Mouse (Mus musculus) right cerebral cortex, postnatal 4 days (tissue): Measurements from ENCODE around the gene Prim1.

Source experiments
- DNase-seq: peaks from one replicate; pipeline ENCODE4 v3.0.0-alpha.2; 2022

The Prim1 gene

DNA sequence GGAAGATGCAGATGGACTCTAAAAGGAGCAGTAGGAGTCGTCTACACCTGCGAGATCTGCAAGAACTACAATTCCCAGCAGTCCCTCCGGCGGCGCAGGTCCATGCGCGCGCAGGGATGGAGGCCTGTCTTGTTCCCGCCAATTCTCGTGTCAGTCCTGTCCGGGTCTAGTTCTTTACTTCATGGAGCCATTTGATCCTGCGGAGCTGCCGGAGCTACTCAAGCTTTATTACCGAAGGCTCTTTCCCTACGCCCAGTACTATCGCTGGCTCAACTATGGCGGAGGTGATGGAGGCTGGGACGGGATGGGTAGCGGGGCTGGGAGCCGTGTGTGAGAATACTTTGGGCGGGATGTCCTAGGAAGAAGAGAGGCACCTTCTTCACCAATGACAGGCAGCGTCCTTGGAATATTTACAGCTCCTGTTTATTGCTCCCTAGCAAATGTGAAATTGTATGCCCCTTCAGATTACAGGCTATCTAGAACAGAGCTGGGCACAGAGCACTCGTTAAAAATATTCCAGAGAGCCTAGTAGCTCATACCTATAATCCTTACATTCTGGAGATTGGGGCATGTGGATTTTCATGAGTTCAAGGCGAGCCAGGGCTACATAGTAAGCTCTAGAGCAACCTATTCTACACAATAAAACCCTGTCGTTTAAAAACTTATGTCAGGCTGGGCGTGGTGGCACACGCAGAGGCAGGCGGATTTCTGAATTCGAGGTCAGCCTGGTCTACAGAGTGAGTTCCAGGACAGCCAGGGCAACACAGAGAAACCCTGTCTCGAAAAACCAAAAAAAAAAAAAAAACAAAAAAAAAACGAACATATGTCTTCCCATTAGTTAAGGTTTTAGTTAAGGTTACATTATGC, at the start of gene Prim1:
TSS of gene Prim1 (plus strand) at position 101 of the 867 bp plus-strand sequence.
- DNase-seq = peak; percentile 79

DNA sequence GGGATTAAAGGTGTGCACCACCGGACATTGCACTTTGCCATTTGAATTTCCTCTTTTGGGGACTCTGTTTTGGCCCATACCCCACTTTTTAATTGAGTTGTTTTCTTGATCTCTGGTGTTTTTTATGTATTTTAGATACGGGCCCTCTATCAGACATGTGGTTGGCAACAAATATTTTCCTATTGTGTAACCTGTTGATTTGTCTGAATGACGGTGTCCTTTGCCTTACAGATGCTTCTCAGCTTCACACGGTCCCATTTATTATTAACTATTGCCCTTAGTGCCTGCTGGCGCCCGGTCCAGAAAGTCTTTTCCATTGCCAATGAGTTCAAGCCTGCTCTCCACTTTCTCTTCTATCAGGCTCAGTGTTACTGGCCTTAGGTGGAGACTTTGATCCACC, 48.5 kb upstream of the Prim1 start:
- no peak for DNase-seq

DNA sequence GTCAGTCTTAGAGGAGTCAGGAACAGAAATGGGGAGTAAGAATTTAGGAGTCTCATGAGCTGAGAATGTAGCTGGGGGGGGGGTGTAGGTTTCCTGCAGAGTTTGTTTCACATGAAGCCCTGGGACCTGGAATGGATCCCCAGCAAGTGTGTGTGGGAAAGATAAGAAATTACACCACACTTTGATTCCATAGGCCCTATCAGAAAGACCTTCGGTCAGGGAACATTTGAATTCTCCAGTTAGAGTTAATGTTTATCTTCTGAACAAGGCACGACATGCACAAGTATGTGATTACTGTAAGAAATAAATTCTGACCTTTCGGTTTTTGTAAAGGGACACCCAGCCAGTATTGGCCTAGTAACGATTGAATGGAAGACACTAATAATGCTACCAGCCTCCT, 45.1 kb upstream of the Prim1 start:
- DNase-seq = no peak

GRCm38 (mm10) chr10:127970359-127970831, 44.6 kb upstream of the Prim1 start:
- DNase-seq = no peak

DNA sequence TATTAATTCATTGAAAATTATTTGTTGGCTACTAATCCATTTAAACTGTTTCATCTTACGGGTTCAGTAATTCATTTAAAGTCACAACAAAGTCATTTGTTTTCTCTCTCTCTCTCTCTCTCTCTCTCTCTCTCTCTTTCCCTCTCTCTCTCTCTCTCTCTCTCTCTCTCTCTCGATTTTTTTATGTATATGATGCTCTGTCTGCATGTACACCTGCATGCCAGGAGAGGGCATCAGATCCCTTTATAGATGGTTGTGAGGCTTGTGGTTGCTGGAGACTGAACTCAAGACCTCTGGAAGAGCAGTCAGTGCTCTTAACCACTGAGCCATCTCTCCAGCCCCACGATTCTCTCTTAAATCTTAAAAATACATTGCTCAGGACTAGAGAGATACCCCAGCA, 43.8 kb upstream of the Prim1 start:
- no peak for DNase-seq

DNA sequence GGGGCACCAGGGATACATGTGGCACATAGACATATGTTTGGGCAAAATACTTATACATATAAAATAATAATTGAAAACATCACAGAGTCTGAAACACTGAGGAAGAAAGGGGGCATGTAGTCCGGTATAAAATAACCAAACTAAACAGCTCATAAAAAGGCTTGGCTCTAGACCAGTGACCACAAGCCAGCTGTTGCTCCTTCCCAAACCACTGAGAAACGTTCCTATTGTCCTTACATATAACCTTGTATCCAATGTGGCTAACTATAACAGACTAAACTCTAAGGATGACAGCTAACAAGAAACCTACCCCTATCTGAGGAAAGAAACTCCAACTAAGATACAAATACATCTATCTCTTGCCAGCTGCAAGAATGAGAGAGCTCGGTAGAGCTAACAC, 40.9 kb upstream of the Prim1 start:
- DNase-seq = no peak

GRCm38 (mm10) chr10:127975503-127975902, 39.5 kb upstream of the Prim1 start:
- no peak for DNase-seq

GRCm38 (mm10) chr10:127984650-127985049, 30.3 kb upstream of the Prim1 start:
- DNase-seq = no peak

GRCm38 (mm10) chr10:127985601-127986000, 29.4 kb upstream of the Prim1 start:
- DNase-seq = no peak

DNA sequence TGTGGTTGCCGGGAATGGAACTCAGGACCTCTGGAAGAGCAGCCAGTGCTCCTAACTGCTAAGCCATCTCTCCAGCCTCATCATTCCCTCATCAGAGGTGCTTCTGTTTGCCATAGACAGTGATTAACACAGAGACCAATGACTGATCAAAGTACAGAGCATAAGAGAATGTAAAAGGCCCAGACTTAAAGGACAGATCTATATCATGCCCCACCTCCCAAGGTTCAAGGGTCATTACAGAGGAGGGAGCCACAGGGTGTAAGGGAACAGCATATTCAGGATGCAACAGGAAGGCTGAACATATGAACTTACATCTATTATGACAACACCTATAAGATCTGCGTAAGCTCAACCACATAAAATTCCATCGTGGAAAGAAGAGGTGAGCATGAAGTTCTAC, 18.3 kb upstream of the Prim1 start:
- no peak for DNase-seq

DNA sequence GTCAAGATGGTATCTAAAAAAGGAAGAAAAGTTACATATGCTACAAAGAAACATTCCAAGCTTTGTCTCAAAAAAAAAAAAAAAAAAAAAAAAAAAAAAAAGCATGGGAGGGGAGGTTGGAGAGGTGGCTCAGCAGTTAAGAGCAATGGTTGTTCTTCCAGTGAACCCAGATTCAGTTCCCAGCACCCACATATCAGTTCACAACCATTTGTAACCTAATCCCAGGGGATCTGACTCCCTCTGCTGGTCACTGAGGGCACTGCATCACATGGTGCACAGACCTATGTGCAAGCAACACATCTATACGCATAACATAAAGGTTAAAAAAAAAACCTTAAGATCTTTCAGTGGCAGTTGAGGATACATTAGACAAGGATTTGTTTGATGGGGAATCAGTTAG, 16.7 kb upstream of the Prim1 start:
- DNase-seq = no peak

- DNase-seq = no peak
Measured at GRCm38 (mm10) chr10:128003281-128003801, 11.6 kb upstream of the Prim1 start.

DNA sequence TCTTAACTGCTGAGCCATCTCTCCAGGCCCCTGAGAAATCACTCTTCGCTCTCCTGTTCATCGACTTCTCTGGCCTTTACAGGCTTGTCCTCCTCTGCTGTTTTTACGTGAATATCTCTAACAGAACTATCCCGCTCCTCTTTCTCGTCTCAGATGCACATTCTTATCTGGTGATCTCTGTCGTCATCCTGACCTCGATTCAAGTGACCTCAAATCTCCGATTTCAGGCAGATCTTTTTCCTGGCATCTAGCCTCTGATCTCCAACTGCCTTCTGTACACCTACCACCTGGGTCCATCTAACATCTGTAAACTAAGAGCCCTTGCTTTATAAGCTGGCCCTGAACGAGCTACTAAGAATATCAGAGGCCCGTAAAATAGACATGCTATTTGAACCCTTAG, 10.1 kb upstream of the Prim1 start:
- DNase-seq = no peak

DNA sequence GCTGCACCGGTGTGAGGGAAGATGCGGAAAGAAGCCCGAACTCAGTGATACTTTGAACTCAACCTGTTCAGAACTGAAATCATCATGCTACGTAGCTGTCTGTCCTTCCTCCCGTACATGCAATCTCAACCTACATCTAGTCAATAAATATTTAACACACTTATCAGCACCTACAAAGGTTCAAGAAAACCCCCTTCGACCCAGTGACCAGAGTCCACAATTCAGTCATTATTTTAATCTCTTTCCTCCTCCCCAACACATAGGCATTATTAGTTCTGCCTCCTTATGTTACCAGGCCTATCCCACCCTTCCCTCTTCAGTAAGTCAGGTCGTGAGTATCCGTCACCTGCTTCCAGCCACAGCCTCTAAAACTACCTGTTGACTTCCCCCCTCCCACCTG, 9.5 kb upstream of the Prim1 start:
- no peak for DNase-seq

GRCm38 (mm10) chr10:128007446-128007845, 7.5 kb upstream of the Prim1 start, which contains the start of gene Hsd17b6:
TSS of gene Hsd17b6 (minus strand) at chr10:128007611.
- no peak for DNase-seq

DNA sequence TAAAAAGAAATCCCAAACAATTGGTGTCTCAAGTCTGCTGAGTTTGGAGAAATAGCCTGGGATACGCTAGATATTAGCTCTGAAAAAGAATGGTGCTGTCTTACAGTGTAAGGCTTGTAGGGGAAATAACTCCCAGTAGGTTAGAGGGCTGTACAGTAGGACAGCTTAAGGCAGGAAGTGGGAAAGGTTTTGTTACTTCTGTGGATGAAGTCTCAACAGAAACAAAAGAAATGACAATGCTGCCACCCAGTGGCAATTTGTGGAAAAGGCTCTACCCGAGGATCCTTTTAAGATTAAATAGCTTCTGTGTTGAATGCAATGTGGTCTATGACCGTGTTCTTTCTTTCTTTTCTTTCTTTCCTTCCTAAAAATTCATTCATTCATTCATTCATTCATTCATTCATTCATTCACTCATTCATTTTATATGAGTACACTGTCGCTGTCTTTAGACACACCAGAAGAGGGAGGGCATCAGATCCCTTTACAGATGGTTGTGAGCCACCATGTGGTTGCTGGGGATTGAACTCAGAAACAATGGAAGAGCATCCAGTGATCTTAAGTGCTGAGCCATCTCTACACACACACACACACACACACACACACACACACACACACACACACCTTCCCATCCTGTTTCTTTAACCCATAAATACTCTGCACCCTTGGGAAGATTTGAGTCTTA, 6.6 kb upstream of the Prim1 start:
- peak; percentile 79 for DNase-seq

DNA sequence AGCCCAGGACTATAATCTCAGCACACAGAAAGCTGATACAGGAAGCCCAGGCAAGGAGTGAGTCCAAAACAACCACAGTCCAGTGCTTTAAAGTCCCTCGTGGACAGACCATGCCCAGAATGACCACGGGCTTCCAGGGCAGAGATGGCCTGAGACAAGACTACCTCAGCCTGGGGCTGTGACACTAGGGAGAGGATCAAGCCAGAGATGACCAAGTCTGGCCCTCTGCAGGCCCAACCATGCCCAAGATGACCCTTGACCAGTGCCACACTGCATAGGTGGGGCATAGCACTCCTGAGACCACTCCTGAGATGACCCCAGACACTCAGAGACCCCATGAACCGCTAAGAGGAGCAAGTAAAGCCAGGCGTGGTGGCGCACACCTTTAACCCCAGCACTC, 5.2 kb upstream of the Prim1 start:
- DNase-seq = no peak

DNA sequence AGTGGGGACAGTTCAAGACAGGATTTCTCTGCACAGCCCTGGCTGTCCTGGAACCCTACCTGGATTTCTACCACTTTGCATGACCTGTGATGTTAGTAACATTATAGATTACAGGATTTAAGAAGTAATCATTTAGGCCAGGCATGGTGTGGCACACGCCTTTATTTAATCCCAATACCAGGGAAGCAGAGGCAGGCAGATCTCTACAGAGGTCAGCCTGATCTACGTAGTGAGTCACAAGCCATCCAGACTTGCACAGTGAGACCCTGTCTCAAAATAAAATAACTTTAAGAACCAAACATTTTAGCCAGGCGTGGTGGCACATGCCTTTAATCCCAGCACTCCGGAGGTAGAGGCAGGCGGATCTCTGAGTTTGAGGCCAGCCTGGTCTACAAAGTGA, 7.2 kb downstream of the Prim1 start:
- DNase-seq = no peak

DNA sequence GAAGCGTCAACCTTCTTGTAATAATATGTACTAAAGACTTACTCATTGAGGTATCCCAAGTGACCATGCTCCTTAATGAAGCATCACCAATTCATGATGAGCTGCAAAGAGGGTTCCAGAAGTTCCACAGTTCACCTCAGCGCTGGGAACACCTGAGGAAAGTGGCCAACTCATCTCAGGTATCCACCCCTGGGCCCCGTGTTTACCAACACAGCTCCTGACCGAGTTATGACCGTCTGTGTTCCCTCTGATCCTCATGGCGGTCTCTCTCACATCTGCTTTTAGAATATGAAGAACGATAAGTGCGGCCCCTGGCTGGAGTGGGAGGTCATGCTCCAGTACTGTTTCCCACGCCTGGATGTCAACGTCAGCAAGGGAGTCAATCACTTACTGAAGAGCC, 8.5 kb downstream of the Prim1 start:
- DNase-seq = no peak

DNA sequence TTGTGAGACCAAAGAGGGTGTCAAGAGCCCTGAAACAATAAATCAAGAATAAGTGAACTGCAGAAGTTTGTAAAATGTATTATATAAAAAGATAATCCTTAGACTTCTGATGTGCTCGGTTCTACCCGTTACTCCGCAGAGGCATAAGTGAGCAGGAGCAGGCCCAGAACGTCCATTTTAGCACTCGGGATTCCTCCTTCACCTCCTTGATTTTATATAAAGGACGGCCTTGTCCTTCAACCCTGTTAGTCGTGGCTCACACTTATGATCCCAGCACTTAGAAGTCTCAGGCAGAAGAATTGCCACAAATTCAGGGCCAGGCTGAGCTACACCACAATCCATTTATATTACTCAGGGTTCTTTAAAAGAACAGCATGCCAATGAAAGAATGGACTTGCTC, 15.0 kb downstream of the Prim1 start:
- no peak for DNase-seq

DNA sequence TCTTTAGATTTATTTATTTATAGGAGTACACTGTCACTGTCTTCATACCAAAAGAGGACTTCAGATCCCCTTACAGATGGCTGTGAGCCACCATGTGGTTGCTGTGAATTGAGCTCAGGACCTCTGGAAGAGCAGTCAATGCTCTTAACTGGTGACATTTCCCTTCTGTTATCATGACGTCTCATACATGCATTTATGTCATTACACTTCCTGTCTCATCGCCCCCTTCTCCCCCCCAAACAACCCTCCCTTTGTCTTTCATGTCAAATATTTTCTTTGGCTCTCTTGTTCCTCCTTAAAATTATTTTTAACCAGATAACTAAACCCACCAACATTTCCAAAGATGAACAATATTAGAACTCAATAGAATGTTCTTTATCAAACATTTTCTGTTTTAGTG, 15.9 kb downstream of the Prim1 start:
- no peak for DNase-seq

DNA sequence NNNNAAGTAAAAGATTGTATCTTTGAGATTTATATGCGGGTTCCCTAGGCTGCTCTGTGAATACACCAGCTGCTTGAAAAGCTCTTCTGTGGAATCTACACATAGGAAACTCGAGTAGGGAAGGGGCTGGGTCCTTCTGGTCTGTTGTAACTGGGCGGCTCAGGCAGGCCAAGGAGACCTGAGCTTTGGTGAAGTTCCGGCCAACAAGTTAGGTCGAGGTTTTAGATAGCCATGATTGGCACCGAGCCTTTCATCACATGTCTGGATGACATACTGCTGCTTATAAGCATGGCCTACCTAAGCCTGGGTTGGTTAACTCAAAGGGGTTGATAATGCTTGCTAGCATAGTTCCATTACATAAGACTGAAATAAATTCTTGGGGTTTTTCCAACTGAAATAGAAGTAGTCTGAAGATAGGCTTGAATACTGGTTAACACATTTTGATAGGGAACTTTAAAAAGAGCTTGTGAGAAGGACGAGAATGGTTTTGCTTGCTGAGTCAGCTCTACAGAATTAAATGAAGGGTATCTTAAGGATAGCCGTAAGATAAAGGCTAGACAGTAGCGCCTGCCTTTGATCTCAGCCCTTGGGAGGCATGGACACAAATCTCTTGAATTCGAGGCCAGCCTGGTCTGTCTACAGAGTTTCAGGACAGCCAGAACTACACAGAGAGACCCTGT, 21.9 kb downstream of the Prim1 start:
- no peak for DNase-seq

DNA sequence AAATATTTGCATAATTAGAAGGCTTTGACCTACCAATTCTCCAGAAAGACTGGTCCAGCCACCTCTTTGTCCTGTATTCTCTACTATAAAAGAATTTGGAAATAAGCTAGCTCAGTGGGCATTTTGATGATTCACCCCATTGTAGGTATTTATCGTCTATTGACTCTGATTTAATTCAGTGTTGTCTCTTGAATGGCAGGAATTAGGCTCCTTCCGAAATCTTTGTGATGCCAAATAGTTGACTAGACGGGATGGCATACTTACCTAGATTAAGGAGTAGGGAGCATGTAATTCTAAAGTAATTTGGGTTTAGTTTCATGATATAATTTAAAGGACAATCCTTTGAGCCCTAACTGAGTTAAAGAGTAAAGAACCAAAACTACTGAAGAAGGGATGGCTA, 23.0 kb downstream of the Prim1 start:
- DNase-seq = no peak
